Mouse (Mus musculus) MEL (cell line): Measurements from ENCODE around the gene Shmt2.

Source experiments
- CTCF ChIP-seq, 3 experiments: IDR thresholded peaks in 2 of 3; conservative IDR thresholded peaks in 1 of 3; 2 replicates each; pipeline ENCODE4 v1.5.1; 2011 to 2012; ENCODE audit warnings: low read length in 3 of 3, low read depth in 2 of 3, mild to moderate bottlenecking in 2 of 3, improper control_type of control experiment in 1 of 3, inconsistent platforms in 1 of 3, mixed read lengths in 1 of 3, moderate library complexity in 1 of 3; ENCODE audit not compliant: control insufficient read depth in 1 of 3, insufficient read depth in 1 of 3, poor library complexity in 1 of 3, severe bottlenecking in 1 of 3
- ELF1 ChIP-seq: IDR thresholded peaks from 2 replicates; pipeline ENCODE4 v1.6.1; 2014; ENCODE audit warnings: low read depth, mild to moderate bottlenecking, inconsistent platforms, low read length, improper control_type of control experiment, moderate library complexity
- GABPA ChIP-seq: IDR thresholded peaks from 2 replicates; pipeline ENCODE4 v1.6.1; 2012; ENCODE audit warnings: low read depth, mild to moderate bottlenecking, inconsistent platforms, low read length, improper control_type of control experiment, moderate library complexity
- MXI1 ChIP-seq: IDR thresholded peaks from 2 replicates; pipeline ENCODE4 v1.6.1; 2011; ENCODE audit warnings: mild to moderate bottlenecking, low read depth, low read length, improper control_type of control experiment
- POLR2A ChIP-seq, 2 experiments: IDR thresholded peaks; 2 replicates each; pipeline ENCODE4 v1.6.1; 2011 to 2012; ENCODE audit warnings: low read length in 2 of 2, mild to moderate bottlenecking in 2 of 2, control low read depth in 1 of 2, improper control_type of control experiment in 1 of 2, low read depth in 1 of 2, moderate library complexity in 1 of 2; ENCODE audit not compliant: control insufficient read depth in 1 of 2, insufficient read depth in 1 of 2, poor library complexity in 1 of 2
- ZC3H11A ChIP-seq: IDR thresholded peaks from 2 replicates; pipeline ENCODE4 v1.6.1; 2012; ENCODE audit warnings: low read depth, mild to moderate bottlenecking, inconsistent platforms, low read length, improper control_type of control experiment
- ZMIZ1 ChIP-seq: IDR thresholded peaks from 2 replicates; pipeline ENCODE4 v1.6.1; 2012; ENCODE audit warnings: low read depth, mild to moderate bottlenecking, inconsistent platforms, low read length, improper control_type of control experiment, moderate library complexity

DNA sequence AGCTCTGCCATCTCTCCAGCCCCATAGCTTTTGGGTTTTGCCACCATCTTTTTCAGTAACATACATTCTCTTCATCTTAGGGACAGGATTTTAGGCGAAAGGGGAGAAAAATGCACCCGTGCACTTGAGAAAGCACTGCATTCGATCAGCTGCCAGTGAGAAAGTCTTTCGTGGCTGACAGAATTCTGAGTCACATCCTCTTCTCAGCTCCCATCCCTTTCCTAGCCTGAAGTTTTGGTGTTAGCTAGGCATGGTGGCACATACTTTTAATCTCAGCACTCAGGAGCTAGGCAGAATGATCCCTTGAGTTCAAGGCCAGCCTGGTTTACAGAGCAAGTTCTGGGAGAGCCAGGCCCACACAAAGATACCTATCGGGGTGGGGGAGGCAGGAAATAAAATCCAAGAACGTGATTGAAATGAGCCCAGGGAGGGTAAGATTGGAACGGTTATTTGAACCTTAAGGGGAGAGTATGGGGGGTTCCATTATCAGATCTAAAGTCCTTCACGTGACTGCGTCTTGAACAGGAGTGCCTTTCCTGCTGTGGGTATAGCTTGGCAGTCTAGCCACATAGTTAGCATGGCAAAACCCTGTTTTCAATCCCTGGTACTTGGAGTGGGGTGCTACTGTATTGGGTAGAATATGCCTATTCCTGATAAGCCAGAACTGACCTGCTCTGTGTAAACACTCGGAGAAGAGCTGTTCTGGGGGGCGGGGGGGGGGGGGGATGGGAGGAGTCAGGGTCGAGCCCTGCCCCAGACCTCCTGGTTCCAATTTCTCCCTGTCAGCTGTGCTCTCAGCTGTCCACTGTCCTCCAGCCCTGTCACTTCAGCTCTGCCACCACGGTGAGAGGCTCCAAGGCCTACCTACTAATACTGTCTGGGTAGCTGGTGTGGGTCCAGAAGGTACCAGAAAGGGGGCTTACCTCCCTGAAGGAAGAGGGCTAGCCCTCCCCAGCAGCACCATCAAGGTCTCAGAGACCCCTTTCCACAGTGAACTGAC lies 21.1 kb downstream of the Shmt2 start, which contains the start of gene Stac3:
- TF ChIP-seq ZC3H11A (no peak), POLR2A (IDR thresholded peaks at IDR 0.05; ENCODE audit: control insufficient read depth in 1 of 2, insufficient read depth in 1 of 2, low read depth in 1 of 2, low read length in 2 of 2, poor library complexity in 1 of 2) (no peak), MXI1 (no peak), ZMIZ1 (no peak), CTCF (IDR thresholded peaks at IDR 0.05 in 2 of 3, conservative IDR thresholded peaks at IDR 0.05 in 1 of 3; ENCODE audit: control insufficient read depth in 1 of 3, insufficient read depth in 1 of 3, low read depth in 2 of 3, low read length in 3 of 3, poor library complexity in 1 of 3, severe bottlenecking in 1 of 3) (no peak), ELF1 (no peak), GABPA (no peak)
